Mouse (Mus musculus): Measurements from ENCODE around the gene Hlcs.

The Hlcs gene

GRCm38 (mm10) chr16:94162000-94162399 is 151.4 kb downstream of the Hlcs start:
- DNase-seq (ENCODE audit: low spot score) = no peak

DNA sequence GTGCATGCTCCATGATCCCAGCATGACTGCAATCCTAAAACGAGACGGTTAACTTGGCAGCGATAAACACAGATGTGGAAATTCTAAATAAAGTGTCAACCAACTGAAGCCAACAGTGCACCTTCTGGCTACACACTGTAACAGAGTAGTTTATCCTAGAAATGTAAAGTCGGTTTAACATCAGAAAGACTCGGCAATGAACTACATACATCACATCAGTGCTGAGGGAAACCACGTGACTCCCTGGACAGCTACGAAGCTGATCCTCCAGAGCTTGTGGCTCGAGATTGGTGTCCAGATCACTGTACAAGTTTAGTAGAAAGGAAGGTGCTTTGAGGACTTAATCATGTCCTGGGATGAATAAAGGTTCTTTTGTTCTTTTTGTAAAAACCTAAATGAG is 155.6 kb downstream of the Hlcs start:
- DNase-seq (ENCODE audit: low spot score) = no peak

GRCm38 (mm10) chr16:94155041-94155653 is 158.2 kb downstream of the Hlcs start:
- no peak for DNase-seq (ENCODE audit: low spot score)

- no peak for DNase-seq (ENCODE audit: low spot score)
These were observed 163.0 kb downstream of the Hlcs start for GRCm38 (mm10) chr16:94150125-94151103.

GRCm38 (mm10) chr16:94148139-94148538 is 165.2 kb downstream of the Hlcs start:
- DNase-seq (ENCODE audit: low spot score) = no peak

DNA sequence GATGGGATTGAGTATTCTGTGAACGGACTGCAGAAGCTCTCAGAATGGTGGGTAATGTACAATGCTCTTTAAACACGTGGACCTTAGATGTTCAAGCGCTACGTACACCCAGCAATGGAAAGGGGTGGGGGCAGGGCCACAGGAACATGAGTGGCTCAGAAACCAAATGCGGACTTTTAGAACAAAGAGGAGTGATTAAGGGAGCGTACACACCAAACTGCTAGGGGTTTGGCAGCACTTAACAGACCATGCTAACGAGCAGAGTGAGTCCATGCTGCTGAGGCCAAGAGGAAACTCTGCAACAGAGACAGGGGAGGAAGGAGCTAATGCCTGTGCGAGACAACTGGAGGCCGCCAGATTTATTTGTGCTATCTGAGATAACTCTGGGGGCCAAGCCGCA is 170.0 kb downstream of the Hlcs start:
- no peak for DNase-seq (ENCODE audit: low spot score)

- no peak for DNase-seq (ENCODE audit: low spot score)
These were observed 172.6 kb downstream of the Hlcs start for GRCm38 (mm10) chr16:94140746-94141145.

DNA sequence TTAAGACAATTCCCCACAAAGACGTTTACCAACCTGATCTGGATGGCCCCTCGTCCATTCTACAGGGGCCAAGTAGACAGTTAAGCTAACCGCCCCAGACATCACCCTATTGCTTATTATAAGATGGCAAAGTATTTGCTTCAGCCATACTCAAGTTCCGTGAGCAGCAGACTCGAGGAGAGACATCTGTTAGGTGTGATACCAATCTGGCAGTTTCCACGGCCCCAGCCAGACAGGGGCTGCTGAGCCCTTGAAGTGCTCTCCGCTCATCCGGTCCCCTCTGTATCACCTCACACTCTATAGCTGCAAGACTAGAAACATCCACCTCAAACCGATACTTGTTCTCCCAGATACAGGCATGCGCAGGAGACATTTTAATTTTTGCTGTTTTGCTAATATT is 179.2 kb downstream of the Hlcs start:
- DNase-seq (ENCODE audit: low spot score) = no peak

- DNase-seq (ENCODE audit: low spot score) = no peak
These were observed 185.0 kb downstream of the Hlcs start for GRCm38 (mm10) chr16:94128236-94128835.

DNA sequence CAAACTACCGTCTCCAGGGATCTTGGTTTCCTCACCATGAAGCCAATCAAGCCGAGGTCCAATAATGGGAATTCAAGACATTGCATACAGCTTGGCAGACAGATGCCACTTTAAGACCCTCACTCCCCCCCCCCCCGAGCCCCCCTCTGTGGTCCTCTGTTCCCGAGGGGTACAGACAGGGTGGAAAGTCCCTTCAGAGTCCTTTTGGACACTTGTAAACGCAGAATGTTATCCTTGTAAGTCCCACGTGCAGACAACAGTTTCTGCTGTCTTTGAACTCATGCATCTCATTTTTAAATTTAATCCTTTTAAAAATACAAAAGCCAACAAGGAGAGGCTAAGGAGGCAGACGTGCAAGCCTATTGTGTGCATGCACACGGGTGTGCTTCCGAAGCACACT is 187.2 kb downstream of the Hlcs start:
- no peak for DNase-seq (ENCODE audit: low spot score)

DNA sequence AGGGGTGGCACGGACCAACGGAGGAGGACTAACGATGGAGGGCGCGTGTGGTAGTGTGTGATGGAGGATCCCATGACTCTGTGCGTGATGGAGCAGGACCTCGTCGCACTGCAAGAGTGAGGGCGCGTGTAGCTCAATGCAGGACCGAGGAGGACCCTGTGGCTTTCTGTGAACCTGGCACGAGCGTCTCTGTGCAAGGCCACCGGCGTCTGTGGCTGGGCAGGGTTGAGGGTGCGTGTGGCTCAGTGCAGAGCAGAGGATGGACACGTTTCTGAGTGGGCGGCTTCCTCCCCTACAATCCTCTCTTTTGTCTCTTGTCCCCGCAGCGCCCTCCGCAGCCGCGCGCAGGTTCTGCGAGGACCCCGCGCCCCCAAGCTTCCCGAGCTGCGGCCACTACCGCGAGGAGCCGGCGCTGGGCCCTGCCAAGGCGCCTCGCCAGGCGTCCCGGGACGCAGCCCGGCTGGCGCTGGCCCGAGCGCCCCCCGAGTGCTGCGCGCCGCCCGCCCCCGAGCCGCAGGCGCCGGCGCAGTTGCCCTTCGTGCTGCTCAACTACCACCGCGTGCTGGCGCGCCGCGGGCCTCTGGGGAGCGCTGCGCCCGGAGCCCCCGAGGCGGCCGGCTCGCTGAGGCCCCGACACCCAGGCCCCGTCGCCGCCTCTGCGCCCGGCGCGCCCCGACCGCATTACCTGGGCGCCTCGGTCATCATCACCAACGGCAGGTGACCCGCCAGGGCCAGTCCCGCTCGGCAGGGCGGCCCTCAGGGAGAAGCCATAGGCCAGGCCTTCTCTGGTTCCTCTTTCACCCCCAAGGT is 188.0 kb downstream of the Hlcs start:
- DNase-seq (ENCODE audit: low spot score) = no peak

GRCm38 (mm10) chr16:94123247-94123646 is 190.1 kb downstream of the Hlcs start:
- DNase-seq (ENCODE audit: low spot score) = no peak

- DNase-seq (ENCODE audit: low spot score) = no peak
These were observed 191.0 kb downstream of the Hlcs start for GRCm38 (mm10) chr16:94122347-94122746.

- no peak for DNase-seq (ENCODE audit: low spot score)
These were observed 195.0 kb downstream of the Hlcs start for GRCm38 (mm10) chr16:94118394-94118793.

- no peak for DNase-seq (ENCODE audit: low spot score)
These were observed 196.0 kb downstream of the Hlcs start for GRCm38 (mm10) chr16:94117333-94117732.

- no peak for DNase-seq (ENCODE audit: low spot score)
These were observed 198.7 kb downstream of the Hlcs start for GRCm38 (mm10) chr16:94114693-94115092.

- no peak for DNase-seq (ENCODE audit: low spot score)
These were observed 200.2 kb downstream of the Hlcs start for GRCm38 (mm10) chr16:94113160-94113559.

DNA sequence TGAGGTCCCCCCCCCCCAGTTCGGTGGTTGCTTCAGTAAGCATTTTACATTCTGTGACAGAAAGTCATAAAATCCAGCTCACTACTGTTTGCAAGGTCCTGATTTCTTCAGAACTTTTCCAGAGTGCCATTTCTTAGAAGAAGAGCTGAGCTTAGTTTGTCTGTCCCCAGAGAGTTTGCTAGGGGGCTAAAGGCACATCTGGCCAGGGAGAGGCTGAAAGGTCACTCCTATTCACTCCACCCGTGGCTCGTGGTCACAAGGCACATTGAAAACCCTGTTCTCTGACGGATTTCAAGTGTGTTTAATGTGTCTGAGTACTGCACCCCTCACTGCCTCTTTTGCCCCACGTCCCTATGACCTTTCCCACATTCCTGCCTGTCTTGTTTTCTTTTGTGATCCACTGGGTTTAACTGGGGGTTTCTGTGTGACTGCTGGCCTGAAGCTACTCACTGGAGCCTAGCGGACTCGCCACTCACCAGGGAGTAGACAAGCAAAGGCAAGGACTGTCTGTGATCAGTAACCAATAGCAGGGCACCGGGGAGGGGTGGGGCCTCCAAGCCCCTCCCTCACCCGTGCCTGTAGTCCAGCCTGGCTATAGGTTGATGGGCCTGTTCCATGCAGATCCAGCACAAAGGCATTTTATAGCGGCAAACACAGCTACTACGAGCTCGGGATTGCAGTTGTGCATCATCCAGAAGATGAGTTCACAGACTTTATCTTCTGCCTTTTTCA is 215.5 kb downstream of the Hlcs start:
- no peak for DNase-seq (ENCODE audit: low spot score)

- no peak for DNase-seq (ENCODE audit: low spot score)
These were observed 216.9 kb downstream of the Hlcs start for GRCm38 (mm10) chr16:94096479-94096878.

DNA sequence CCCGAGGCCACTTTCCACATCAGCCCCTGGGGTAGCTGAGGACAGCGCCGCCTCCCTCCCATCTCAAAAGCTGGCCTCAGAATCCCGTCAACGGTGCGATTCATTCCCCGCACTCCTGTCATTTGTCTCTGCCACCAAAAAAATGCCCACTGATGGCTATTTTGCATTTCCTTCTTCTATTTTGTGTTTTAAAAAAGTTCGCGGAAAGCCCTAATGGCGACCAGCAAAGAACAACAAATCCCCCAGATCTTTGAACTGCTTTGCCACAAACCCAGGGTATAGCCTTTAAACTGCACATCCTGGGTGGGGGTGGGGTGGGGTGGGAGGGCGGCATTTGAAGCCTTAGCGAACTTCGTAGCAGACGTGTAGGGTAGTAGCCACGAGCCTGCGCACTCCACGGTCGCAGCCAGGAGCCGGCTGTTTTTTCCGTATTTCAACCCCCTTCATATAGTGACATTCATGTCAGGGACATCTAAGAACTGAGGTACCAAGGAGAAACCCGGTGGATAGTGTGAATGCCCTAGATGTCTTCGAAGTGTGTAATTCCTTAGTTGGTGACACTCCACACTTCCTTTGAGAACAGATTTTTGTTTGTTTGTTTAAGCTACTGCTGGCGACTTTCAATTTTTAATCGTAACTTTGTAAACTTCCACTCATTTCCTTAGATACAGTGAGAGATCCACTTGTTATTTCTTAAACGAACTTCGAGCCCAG is 218.1 kb downstream of the Hlcs start:
- no peak for DNase-seq (ENCODE audit: low spot score)
